Mouse (Mus musculus): ENCODE results near the gene Podn.
"Not testable (repeated sequence)": the region's sequence is repeated elsewhere in the genome, so short reads cannot be mapped to it uniquely, and the experiment has no call there.

Podn gene

GRCm38 (mm10) chr4:108096345-108096744 is at the start of gene Podn:
Podn (minus strand) TSS chr4:108096445.
- DNase-seq (ENCODE audit: low spot score in 2 of 2): no peak

GRCm38 (mm10) chr4:108145554-108145953 is 49.3 kb upstream of the Podn start:
- not testable (repeated sequence) for DNase-seq (ENCODE audit: low spot score in 2 of 2)

GRCm38 (mm10) chr4:108144880-108145279 is 48.6 kb upstream of the Podn start, which contains the start of gene Scp2:
Scp2 (minus strand) TSS chr4:108144998.
- no peak for DNase-seq (ENCODE audit: low spot score in 2 of 2)

GRCm38 (mm10) chr4:108143778-108144177 is 47.5 kb upstream of the Podn start:
- no peak for DNase-seq (ENCODE audit: low spot score in 2 of 2)

GRCm38 (mm10) chr4:108143178-108143577 is 46.9 kb upstream of the Podn start:
- DNase-seq (ENCODE audit: low spot score in 2 of 2): not testable (repeated sequence)

GRCm38 (mm10) chr4:108136938-108137337 is 40.7 kb upstream of the Podn start:
- DNase-seq (ENCODE audit: low spot score in 2 of 2): no peak

- no peak for DNase-seq (ENCODE audit: low spot score in 2 of 2)
Measured at GRCm38 (mm10) chr4:108130452-108130851, 34.2 kb upstream of the Podn start.

GRCm38 (mm10) chr4:108128339-108128738 is 32.1 kb upstream of the Podn start:
- no peak for DNase-seq (ENCODE audit: low spot score in 2 of 2)

GRCm38 (mm10) chr4:108127516-108127915 is 31.3 kb upstream of the Podn start:
- no peak for DNase-seq (ENCODE audit: low spot score in 2 of 2)

GRCm38 (mm10) chr4:108126260-108126659 is 30.0 kb upstream of the Podn start:
- no peak for DNase-seq (ENCODE audit: low spot score in 2 of 2)

GRCm38 (mm10) chr4:108124104-108124503 is 27.9 kb upstream of the Podn start:
- no peak for DNase-seq (ENCODE audit: low spot score in 2 of 2)

- peak; percentile 90 to 93 for DNase-seq (ENCODE audit: low spot score in 2 of 2)
Measured at GRCm38 (mm10) chr4:108117924-108118876, 22.0 kb upstream of the Podn start.

GRCm38 (mm10) chr4:108117488-108117887 is 21.2 kb upstream of the Podn start:
- DNase-seq (ENCODE audit: low spot score in 2 of 2): no peak

- no peak for DNase-seq (ENCODE audit: low spot score in 2 of 2)
Measured at GRCm38 (mm10) chr4:108116466-108116865, 20.2 kb upstream of the Podn start.

GRCm38 (mm10) chr4:108110706-108111105 is 14.5 kb upstream of the Podn start:
- DNase-seq (ENCODE audit: low spot score in 2 of 2): no peak

- DNase-seq (ENCODE audit: low spot score in 2 of 2): no peak
Measured at GRCm38 (mm10) chr4:108109728-108110127, 13.5 kb upstream of the Podn start.

- no peak for DNase-seq (ENCODE audit: low spot score in 2 of 2)
Measured at GRCm38 (mm10) chr4:108092741-108093397, 3.4 kb downstream of the Podn start.

GRCm38 (mm10) chr4:108083993-108084392 is 12.3 kb downstream of the Podn start:
- DNase-seq (ENCODE audit: low spot score in 2 of 2): no peak

GRCm38 (mm10) chr4:108083032-108083735 is 13.1 kb downstream of the Podn start:
- no peak for DNase-seq (ENCODE audit: low spot score in 2 of 2)

- no peak for DNase-seq (ENCODE audit: low spot score in 2 of 2)
Measured at GRCm38 (mm10) chr4:108082401-108082806, 13.8 kb downstream of the Podn start.

- DNase-seq (ENCODE audit: low spot score in 2 of 2): no peak
Measured at GRCm38 (mm10) chr4:108080876-108081275, 15.4 kb downstream of the Podn start.

GRCm38 (mm10) chr4:108079762-108080161 is 16.5 kb downstream of the Podn start:
- DNase-seq (ENCODE audit: low spot score in 2 of 2): no peak
